Mouse (Mus musculus) G1E (cell line): ENCODE measurements around the gene 3110040M04Rik.
"Not testable (repeated sequence)": the region's sequence is repeated elsewhere in the genome, so short reads cannot be mapped to it uniquely, and the experiment has no call there.

Experiments
- CTCF ChIP-seq: IDR thresholded peaks from 2 replicates; pipeline ENCODE4 v1.5.1; 2012; ENCODE audit warnings: low read depth, low read length, inconsistent platforms, mixed read lengths
- GATA1 ChIP-seq: IDR thresholded peaks from 2 replicates; pipeline ENCODE4 v1.6.1; 2012; ENCODE audit warnings: borderline replicate concordance, low read length, inconsistent platforms, mixed read lengths
- GATA2 ChIP-seq: IDR thresholded peaks from 2 replicates; pipeline ENCODE4 v1.6.1; 2012; ENCODE audit warnings: low read depth, low read length, inconsistent platforms, borderline replicate concordance
- POLR2AphosphoS5 ChIP-seq: IDR thresholded peaks from 2 replicates; pipeline ENCODE4 v1.6.1; 2012; ENCODE audit warnings: low read depth, low read length, inconsistent platforms; ENCODE audit not compliant: insufficient replicate concordance

DNA sequence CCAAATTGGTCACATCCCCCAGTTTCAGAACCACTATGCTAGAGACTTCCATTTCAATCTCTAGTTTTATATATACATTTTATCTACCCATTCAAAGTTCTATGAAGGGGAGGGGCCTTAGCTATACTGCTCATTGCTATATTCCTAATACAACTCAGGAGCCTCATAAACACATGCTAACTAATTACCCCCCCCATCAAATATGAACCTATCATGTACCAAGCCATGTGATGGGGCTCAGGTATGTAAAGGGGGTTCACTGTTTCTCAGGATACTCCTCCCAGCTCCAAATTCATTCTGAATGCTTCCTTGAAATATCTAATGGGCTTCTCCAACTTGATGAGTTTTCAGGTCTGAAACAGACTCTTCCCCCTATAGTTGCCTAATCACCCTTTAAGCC, 3.3 kb upstream of the 3110040M04Rik start:
- not testable (repeated sequence) for TF ChIP-seq GATA2, CTCF, GATA1, POLR2AphosphoS5
